Comparison of ENCODE assay signal across 18 mouse cellular contexts in the genomic region with DNA sequence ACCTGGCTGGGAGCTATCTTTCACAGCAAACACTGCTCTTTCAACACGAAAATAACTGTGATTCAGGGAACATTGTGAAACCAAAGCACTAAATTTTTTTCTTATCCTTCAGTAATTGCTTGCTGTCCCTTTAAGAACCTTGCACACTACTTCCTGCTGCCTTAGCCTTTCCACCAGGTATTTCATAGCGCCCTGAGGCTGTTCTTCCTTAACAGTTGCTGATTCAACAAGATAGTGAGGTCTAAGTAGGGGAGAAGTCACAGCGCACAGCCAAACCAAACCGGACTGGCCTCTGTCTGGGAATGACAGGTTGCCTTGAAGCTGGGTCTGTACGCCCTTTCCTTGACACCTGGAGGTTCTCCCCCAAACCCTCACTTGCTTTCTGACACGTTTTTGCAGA.
DNase-seq lines count a peak whose midpoint lies in the region; ATAC-seq lines count a peak whose summit lies in the region.
"Had no signal": no experiment of that assay in that cellular context is flagged by ENCODE, and none has a peak within 500 bp of the region (broad histone marks: within the 10 kb centered on the region; RNA-seq: fewer than 3 reads in every experiment).

No protein-coding gene starts in this region.

- DNase-seq in ZHBTc4 (ENCODE audit: low read depth, low spot score), result peak; percentile 45
- peak; percentile 81 for DNase-seq in kidney, adult 9 months
- DNase-seq in kidney, postnatal 36 days, result peak; percentile 67 to 86
- DNase-seq in thymus, postnatal 4 days, result no peak
- no peak for DNase-seq in layer of hippocampus, postnatal 10 days (ENCODE audit: low spot score in 2 of 2)
- DNase-seq: cerebellum, adult 9-11 months; gastrocnemius, postnatal 25 days; liver, postnatal 0 days; lung, postnatal 36 days; right cerebral cortex, adult 18-20 months; thymus, adult 2 months had no signal

- ATAC-seq in granulocyte monocyte progenitor cell, adult 5-6 weeks (replicated peaks; ENCODE audit: poor library complexity, severe bottlenecking), result 0 out of 2 replicates have a peak, but pooled peaks have one; percentile 1
- no peak for ATAC-seq in midbrain, embryonic 13.5 days
- ATAC-seq: CD4-positive, CD25-positive, alpha-beta regulatory T cell, adult 4 months; liver, postnatal 0 days had no signal

- no peak overlapping the region for H3K27ac ChIP-seq in midbrain, embryonic 13.5 days
- H3K27ac ChIP-seq: embryonic facial prominence, embryonic 15.5 days; limb, embryonic 15.5 days; midbrain, embryonic 12.5 days had no signal

- no peaks in the 10 kb centered on the region for H3K9me3 ChIP-seq in midbrain, embryonic 13.5 days
- H3K9me3 ChIP-seq: embryonic facial prominence, embryonic 15.5 days; heart, embryonic 12.5 days; limb, embryonic 15.5 days; midbrain, embryonic 12.5 days had no signal

- peaks cover 19% of the 10 kb centered on the region for H3K36me3 ChIP-seq in midbrain, embryonic 13.5 days
- H3K36me3 ChIP-seq: limb, embryonic 15.5 days had no signal

- H3K27me3 ChIP-seq in midbrain, embryonic 13.5 days, result no peaks in the 10 kb centered on the region
- H3K27me3 ChIP-seq: embryonic facial prominence, embryonic 15.5 days; heart, embryonic 12.5 days; limb, embryonic 15.5 days; midbrain, embryonic 12.5 days had no signal

- H3K4me1 ChIP-seq in midbrain, embryonic 13.5 days (replicated peaks), result no peaks in the 10 kb centered on the region

- H3K4me3 ChIP-seq in midbrain, embryonic 13.5 days (replicated peaks), result no peak overlapping the region
- H3K4me3 ChIP-seq: embryonic facial prominence, embryonic 15.5 days; heart, embryonic 12.5 days; limb, embryonic 15.5 days; midbrain, embryonic 12.5 days had no signal

- no peak overlapping the region for H3K4me2 ChIP-seq in midbrain, embryonic 13.5 days (replicated peaks)
- H3K4me2 ChIP-seq: embryonic facial prominence, embryonic 15.5 days; heart, embryonic 12.5 days; limb, embryonic 15.5 days; midbrain, embryonic 12.5 days had no signal

- WGBS in midbrain, embryonic 13.5 days, result 89% methylated on average over 6 of the region's 6 CpGs

- no peak overlapping the region for H3K9ac ChIP-seq in midbrain, embryonic 13.5 days (replicated peaks)
- H3K9ac ChIP-seq: embryonic facial prominence, embryonic 15.5 days; heart, embryonic 12.5 days; limb, embryonic 15.5 days; liver, postnatal 0 days; midbrain, embryonic 12.5 days had no signal

Comparison
In these comparisons a context has a peak if more than half of its experiments do, and no peak if none do; other contexts are left out.
1. DNase-seq: peak in ZHBTc4 (single experiment), kidney, adult 9 months (single experiment) and kidney, postnatal 36 days (2 of 2); none in thymus, postnatal 4 days (single experiment) and layer of hippocampus, postnatal 10 days (0 of 2).